Mouse (Mus musculus): Measurements from ENCODE around the gene Noxo1.

DNA sequence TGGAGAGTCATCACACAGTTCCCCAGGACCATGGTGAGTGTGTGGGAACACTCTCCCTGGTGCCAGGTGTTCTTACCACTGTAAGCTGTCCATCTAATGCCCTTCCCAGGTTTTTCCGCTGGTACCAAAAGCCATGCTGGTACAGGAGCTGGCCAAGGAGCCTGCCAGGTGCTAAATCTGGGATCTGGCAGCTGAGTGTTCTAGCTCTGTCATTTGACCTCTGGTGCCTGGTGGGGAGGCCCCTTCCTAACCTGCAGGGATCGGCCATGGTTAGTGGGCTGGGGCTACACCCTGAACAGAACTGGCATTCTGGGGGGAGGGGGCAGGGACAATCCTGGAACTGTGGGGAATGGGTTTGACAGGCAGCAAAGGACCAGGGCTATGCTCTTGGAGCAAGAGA lies 31.6 kb downstream of the Noxo1 start, which contains the start of gene Rpl3l:
- TF ChIP-seq CTCF (IDR thresholded peaks at IDR 0.05; ENCODE audit: low read depth) = no peak
- no peak for TF ChIP-seq EP300 (IDR thresholded peaks at IDR 0.05; ENCODE audit: low read depth)
